Mouse (Mus musculus): ENCODE measurements around the gene Bbs7.

Gene Bbs7

GRCm38 (mm10) chr3:36544961-36545360, 68.3 kb downstream of the Bbs7 start:
- DNase-seq, result no peak

- DNase-seq, result no peak
Measured at GRCm38 (mm10) chr3:36541399-36541798, 71.9 kb downstream of the Bbs7 start.

GRCm38 (mm10) chr3:36540756-36541155, 72.5 kb downstream of the Bbs7 start:
- DNase-seq, result no peak

GRCm38 (mm10) chr3:36537701-36538470, 75.4 kb downstream of the Bbs7 start:
- DNase-seq, result no peak

GRCm38 (mm10) chr3:36536041-36536440, 77.2 kb downstream of the Bbs7 start:
- no peak for DNase-seq

GRCm38 (mm10) chr3:36533201-36533672, 80.0 kb downstream of the Bbs7 start:
- peak; percentile 15 for DNase-seq

GRCm38 (mm10) chr3:36532738-36533137, 80.5 kb downstream of the Bbs7 start:
- DNase-seq, result no peak

GRCm38 (mm10) chr3:36531979-36532542, 81.2 kb downstream of the Bbs7 start:
- DNase-seq, result peak; percentile 65

GRCm38 (mm10) chr3:36531242-36531641, 82.0 kb downstream of the Bbs7 start:
- DNase-seq, result no peak

- DNase-seq, result no peak
Measured at GRCm38 (mm10) chr3:36530781-36531180, 82.5 kb downstream of the Bbs7 start.

GRCm38 (mm10) chr3:36530345-36530744, 82.9 kb downstream of the Bbs7 start:
- no peak for DNase-seq

GRCm38 (mm10) chr3:36524466-36524865, 88.8 kb downstream of the Bbs7 start:
- DNase-seq, result no peak

Measured in embryo, embryonic 11 days (tissue).